Mouse (Mus musculus): ENCODE data around the gene Camk1d.
A peak's percentile ranks its signal among the peaks of the same experiment; 100 is the strongest.
"Not testable (repeated sequence)": the region's sequence is repeated elsewhere in the genome, so short reads cannot be mapped to it uniquely, and the experiment has no call there.

The Camk1d gene

GRCm38 (mm10) chr2:5392921-5393320 lies 321.4 kb downstream of the Camk1d start:
- no peak for DNase-seq

DNA sequence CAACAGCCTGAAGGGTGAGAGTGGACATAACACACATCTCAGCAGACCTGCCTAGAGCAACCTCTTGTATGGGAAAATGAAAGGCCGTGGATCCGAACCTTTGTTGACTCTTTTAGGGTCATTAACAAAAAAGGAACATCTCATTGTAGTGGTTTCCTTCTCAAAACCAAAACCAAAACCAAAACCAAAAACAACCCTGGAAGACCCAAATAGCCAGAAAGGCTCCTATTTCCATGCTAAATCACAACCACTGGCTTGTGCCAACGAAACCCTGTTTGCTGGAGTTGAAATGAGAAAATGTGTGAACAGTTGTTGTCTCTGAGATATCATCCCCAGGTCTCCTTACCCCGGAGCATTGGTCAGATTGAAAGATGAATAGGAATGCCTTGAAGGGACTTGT lies 321.8 kb downstream of the Camk1d start:
- no peak for DNase-seq

DNA sequence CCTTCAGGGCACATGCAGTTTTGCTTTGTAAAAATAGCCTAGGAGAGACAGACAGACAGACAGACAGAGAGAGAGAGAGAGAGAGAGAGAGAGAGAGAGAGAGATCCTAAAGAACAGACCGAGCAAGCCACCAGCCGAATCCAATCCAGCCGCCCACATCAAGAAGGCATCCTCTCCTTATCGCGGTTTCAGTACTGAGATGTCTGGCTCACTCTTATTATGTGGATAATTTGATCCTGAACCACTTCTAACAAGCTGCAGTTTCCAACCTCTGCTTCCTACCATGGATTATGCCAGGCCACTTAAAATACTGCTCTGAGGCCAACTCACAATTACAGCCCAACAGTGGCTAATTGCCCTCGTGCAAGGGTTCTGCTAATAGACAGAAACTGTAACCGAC lies 325.9 kb downstream of the Camk1d start:
- DNase-seq: no peak

DNA sequence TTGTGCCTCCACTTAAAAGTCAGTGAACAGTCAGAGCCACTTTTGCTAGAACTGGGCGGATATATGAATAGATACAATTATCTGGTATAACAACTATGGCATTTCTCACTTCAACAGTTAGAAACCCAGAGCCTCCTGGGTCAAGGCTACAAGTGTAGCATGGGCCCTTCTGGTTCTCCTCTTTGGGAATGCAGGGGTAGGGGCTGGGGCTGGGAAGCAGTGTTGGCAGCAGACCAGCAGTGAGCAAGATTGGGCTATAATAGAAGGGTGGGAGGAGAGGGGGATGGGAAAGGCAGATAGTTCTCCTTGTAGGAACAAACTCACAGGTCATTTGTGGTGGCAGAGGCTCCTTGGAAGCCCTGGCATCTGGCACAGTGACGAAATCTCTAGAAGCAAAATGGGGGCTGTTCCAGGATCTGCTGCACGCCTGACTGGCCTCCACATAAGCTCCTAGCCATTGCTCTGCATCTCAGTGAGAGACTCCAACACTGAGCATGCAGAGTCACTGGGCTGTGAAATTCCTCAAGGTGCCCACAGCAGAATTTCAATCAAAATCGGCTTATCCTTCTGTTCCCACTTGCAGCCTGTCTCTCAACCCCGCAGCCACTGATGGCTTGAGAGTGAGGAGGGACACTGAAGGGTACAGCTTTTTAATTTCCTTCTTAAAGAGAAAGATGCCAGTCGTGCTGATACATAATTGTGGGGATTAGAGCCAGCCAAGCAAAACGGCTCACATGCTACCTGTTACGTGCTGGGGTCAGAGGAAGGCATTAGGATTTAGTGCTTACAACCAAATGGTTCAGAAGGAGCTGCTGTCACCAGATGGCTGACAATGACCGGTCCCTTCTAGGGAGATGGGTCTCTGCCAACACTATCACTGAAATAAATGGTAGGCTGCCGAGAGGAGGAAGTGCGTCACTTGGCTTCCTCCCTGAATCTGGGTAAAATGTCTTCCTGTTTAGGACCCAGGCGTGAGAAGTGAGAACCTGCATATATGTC lies 332.3 kb downstream of the Camk1d start:
- peak; percentile 45 to 62 for DNase-seq

DNA sequence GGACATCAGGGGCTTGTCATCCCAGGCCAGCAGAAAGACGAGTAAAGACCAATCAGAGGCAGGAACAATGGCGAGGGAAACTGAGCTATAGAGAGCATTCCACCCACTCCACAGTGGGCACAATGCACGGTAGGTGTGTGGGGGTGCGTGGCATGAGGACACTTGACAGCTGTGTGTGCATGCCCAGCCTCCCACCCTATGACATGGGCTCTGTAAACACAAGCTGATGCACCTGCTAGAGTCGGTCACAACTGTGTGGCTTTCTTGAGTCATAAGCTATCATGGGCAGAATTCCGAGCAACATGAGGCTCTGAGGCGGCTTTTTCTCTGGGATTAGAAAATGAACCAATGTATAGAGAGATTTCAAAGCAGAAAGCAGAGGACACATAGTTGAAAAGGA lies 333.3 kb downstream of the Camk1d start:
- DNase-seq: no peak

GRCm38 (mm10) chr2:5378922-5379321 lies 335.4 kb downstream of the Camk1d start:
- DNase-seq: not testable (repeated sequence)

DNA sequence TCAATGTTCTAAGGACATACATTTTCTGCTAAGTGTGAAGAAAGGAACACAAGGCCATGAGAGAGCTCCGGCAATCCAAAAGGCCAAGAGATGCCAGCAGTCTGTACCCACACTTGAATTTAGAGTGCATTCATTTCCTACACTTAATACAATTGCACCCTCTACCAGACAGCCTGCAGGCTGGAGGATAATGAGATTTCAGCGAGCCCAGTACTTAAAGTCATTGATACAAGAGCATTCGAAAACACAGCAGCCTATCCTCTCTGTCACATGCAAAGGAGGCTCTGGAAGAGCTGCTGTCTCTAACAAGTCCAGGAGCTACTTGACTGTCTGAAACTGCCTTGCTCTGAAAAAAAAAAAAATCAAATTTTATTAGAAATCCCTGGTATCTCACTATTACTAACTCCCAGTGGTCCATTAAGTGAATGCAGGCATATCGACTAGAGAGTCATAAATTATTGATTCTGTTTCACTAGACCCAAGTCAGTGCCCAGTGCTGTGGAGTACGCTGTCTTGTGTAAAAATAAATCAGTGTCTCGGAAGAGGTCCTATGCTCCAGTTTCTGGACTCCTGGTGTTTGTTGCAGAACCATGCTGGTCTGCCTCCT lies 336.1 kb downstream of the Camk1d start:
- no peak for DNase-seq

DNA sequence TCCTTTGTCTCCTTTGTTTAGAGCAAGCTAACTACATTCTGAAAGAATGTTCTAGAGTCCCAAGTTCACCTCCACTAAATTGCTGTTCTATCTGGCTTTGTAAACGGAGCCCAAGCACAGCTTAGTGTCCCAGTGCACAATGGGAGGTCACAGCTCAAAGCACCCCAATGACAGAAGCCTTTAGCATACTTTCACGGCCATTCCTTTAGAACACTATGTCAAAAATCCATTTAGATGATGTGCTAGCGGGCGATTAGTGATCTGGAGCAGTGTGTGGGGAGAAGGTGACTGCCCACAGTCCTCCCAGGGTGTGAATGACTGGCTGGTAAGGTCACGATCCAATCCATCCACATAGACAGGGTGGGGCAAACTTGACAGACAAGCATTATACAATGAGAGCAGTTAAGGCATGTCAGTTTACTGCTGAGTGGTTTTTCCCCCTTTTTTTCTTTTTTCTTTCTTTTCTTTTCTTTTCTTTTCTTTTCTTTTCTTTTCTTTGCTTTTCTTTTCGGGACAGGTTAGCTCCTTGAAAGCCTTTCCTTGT lies 341.4 kb downstream of the Camk1d start:
- no peak for DNase-seq

DNA sequence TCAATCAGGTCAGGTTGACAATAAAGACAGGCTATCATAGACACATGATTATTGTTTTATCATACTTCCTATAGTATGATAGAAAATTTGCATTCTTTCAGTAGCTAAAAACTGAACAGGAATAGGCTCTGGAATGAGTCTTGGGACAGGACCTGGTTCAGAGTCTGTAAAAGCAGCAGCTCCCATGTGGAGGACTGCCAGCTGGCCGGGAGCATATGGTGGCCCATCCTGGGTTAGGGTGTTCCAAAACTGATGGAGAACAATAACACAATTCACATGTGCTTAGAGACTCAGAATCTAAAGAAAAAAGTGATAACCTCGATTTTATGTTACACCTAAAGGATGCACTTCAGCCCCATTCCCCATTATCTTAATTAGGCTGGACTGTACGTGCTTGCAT lies 343.0 kb downstream of the Camk1d start:
- peak; percentile 51 to 64 for DNase-seq

GRCm38 (mm10) chr2:5370591-5370990 lies 343.7 kb downstream of the Camk1d start:
- peak; percentile 51 to 52 for DNase-seq

DNA sequence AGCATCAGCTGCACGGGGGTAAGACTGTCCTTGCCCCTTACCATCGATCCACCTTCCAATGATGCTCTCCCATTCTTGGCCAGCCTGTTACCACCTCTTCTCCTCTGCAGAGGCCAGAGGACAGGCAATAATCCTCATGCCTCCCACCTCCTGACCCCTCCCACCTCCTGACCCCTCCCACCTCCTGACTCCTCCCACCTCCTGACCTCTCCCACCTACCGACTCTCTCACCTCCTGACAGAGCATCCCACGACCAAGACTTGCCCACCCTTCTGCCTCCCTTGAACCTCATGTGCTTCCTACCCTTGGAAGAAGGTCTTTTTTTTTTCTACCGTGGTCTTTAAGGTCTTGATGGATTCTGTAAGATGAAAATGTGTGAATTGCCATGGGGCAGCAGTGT lies 350.5 kb downstream of the Camk1d start:
- no peak for DNase-seq

DNA sequence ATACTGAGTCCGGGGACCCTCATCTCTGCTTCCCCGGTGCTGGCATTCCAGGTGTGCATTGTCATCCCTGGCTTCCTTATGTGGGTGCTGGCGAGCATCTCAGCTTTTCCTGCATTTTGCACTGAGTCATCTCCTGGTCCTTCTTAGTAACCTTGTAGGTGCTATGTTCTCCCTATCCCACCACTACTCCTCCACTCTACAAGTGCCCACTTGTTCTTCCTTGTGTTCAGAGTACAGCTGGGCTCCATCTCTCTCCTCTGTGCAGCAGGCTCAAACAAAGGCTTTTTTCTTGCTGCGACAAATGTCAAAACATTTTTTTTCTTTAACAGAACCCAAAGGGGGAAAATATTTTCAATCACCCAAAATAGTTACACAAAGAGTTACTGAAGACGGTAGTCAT lies 356.3 kb downstream of the Camk1d start:
- DNase-seq: no peak

DNA sequence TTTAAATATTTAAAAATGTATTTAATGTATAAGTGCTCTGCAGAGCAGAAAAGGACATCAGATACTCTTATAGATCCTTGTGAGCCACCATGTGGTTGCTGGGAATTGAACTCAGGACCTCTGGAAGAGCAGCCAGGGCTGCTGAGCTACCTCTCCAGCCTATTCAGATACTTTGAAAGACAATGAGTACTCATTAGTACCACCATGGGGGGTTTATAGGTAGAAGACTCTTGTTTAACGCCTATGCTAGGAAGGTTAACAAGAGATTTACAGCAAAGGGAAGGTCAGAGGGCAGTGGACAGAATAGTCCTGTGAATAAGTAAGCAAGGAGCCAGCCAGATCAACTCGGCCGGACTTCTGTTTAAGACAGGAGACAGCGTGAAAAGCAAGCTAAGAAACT lies 357.3 kb downstream of the Camk1d start:
- no peak for DNase-seq

DNA sequence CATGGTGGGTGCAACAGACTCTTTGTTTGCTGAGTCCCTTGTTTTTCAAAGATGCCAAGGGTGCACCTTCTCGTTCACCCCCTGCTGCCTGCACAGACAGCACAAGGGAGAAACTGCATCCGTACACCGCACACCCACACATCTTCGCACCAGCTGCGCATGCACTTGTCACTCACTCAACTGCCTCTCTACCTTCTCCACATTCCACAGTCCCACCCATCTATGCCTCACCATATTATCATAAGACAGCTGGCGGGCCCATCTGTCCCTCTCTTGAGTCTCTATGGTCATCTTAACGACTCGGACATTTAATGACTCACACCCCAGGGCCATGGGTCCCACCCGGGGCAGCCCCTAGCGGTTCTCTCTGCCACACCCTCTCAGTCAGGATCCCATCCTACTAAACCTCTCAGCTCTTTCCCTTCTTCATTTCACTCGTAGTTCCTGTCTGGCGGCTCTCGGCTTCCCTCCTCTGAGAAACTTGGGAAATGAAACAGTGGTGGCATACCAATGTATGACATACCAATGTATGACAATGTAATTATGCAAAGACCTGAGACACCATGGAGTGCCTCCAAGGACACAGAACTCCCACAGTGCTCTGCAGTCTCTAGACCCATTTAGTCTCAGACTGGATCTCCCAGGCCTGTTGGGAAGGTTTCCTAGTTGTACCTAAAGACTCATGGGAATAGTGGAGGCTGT lies 361.3 kb downstream of the Camk1d start:
- DNase-seq: no peak

- no peak for DNase-seq
These were observed 369.0 kb downstream of the Camk1d start for GRCm38 (mm10) chr2:5345344-5345743.

GRCm38 (mm10) chr2:5327533-5328250 lies 386.6 kb downstream of the Camk1d start:
- no peak for DNase-seq

- DNase-seq: peak; percentile 22 to 37
These were observed 389.5 kb downstream of the Camk1d start for GRCm38 (mm10) chr2:5324806-5325205.

DNA sequence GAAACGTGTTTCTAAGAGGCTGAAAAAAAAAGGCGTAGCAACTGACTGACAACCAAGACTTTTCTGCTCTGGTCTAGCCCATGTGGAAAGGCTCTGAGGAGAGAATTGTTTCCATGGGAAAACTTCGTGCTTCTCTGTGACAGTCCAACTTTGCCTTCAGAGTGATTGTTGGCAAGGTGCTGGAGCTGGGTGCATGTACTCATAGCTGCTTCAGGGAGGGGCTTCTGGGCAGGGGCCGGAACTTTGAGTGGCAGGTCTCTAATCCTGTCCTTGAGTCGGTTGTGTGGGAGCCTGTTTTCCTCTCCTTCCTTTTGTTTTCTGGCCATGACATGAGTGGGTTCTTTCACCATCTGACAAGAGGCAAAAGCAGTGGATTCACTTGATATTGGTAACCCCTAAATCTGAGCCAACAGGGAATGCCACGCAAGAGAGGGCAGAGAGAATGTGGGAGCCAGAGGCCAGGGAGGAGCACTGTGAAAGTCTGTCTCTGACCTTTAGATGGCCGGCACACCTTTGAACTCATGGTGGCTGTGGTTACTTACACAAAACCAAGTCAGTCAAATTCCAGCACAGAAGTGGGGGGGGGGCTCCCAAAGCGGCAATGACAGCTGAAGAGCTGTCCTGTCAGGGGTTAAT lies 392.5 kb downstream of the Camk1d start:
- DNase-seq: no peak

DNA sequence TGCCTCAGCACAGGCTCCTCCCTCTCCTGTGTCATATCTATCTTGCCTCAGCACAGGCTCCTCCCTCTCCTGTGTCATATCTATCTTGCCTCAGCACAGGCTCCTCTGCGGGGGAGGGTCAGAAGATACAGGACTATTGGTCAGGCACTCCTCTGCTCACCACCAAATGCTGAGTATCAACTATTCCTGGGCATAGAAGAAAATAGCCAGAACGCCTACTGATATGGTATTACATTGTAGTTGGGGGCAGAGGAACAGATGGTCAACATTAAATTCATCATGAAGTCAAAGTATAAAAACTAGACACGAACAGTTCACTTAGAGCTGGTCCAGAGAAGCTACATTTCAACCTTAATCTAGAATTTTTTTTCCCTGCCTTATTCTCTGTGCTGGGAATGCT lies 395.2 kb downstream of the Camk1d start:
- no peak for DNase-seq

- no peak for DNase-seq
These were observed 397.6 kb downstream of the Camk1d start for GRCm38 (mm10) chr2:5316763-5317162.

- no peak for DNase-seq
These were observed 398.1 kb downstream of the Camk1d start for GRCm38 (mm10) chr2:5316217-5316616.

DNA sequence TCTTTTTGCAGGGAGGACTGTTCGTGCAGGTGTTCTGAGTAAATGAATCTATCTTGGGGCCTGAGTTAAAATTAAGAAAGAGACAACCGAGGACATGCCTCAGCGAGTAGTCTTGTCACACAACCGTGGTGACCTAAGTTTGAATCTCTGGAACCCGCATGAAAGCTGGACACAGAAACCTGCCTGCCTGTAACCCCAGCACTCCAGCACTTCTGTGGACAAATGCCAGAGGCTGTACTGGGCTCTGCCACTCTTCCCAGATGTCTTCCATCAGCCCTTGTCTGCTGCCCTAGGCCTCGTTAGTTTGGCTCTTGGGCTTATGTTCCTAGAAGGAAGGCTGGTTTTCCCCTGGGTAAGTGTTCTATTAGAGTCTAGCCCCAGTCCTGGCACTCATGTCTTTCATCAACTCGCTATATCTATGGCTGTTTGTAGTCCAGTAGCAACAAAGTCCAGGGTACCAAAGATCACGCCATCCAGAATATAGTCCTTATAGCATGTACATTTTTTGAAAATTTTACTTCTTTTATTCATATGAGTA lies 399.0 kb downstream of the Camk1d start:
- no peak for DNase-seq

Measured in cerebellum, adult 18-20 months (tissue).